Mouse (Mus musculus) right cerebral cortex, postnatal 36 days (tissue): Measurements from ENCODE around the gene Pdzd2.

ENCODE experiments used
- DNase-seq, 2 experiments: peaks; one replicate each; pipeline ENCODE4 v3.0.0; 2022; ENCODE audit warnings: low spot score in 2 of 2, mixed read lengths in 1 of 2

Gene Pdzd2

DNA sequence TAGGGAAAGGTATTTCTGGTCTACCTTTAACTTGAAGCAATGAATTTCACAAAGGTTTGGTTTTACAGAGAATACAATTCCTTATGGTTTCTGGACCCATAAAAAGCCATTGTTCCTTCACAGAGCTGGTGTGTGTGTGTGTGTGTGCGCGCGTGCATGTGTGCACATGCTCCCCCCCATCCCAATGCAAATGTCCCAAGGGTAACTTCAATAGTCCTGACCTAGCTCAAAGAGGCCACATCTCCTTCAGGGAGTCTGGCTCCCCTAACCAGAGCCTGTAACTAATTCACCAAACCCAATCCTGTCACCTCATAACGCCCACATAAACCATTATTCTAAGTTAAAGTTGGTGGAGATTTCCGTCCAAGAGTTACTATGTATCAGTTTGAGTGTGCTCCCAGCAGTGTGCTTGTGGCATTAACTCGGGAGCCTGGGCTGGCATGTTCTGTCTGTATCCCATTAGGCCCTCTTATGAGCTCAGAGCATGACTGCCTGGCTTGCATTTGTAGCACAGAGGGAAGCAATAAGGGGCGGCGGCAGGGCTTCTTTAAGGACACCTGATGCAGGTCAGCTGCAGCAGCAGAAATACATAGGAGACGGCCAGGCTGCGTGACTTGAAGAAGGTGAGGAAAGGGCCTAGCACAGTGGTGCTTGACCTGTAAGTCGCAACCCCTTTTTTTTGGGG is 200.0 kb downstream of the Pdzd2 start:
- no peak for DNase-seq

DNA sequence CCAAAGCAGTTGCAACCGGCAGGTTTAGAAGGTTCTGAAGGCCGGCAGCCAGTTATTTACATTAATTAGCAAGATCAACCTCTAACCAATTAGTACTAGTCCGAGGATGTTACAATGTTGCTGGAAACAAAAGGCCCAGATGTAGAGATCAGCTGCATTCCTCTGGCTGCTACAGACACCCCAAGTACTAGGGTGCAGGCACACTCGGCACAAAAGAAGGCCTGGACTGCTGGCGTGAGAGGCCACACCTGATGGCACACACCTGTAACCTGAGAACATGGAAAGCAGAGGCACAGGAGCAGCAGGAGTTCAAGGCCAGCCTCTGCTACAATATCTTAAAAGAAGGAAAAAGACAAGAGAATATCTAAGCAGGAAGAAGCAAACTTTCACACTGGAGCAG is 206.5 kb downstream of the Pdzd2 start:
- no peak for DNase-seq

DNA sequence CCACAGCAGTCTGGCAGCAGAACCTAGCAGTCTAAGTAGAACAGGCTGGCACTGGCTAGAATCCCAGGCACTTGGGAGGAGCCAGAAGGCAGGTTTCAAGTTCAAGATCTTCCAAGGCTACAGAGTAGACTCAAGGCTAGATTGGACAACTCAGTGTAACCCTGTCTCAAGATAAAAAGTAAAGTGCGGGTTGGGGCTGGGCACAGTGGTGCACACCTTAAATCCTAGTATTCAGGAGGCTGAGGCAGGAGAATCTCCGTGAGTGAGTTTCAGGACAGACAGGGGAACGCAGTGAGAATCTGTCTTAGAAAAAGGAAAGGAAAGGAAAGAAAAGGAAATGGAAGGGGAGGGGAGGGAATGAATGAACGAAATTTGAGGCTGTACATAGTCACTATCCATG is 207.2 kb downstream of the Pdzd2 start:
- DNase-seq: no peak

DNA sequence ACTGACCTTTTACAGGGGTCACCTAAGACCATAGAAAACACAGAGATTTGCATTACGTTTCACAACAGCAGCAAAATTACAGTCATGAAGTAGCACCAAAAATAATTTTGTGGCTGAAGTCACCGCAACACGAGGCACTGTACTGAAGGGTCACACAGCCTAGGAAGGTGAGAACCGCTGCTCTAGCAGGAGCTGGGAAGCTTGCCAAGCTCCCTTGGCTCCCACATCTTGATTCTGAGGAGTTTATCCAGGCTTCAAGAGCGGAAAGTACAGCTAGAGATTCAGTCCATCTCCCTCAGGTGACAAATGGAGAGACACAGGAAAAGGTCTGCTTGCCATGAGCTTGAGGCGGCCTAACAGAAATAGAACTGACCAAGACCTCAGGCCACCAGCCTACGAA is 216.9 kb downstream of the Pdzd2 start:
- no peak for DNase-seq

DNA sequence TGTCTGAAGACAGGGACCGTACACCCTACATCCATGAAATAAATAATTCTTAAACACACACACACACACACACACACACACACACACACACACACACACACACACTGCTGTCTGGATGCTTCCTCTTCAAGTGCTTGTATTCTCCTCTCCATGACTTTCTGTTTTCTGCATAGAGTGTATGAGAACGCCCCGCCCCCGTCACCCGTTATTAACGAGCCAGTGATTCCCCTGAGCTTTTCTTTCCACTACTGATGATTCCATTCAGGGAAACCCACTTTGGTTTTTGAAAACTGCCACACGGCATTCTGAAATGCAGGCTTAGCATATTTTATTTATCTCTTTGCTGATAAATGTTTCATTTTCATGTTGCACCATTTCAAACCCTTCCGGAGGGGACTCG is 219.4 kb downstream of the Pdzd2 start:
- no peak for DNase-seq

DNA sequence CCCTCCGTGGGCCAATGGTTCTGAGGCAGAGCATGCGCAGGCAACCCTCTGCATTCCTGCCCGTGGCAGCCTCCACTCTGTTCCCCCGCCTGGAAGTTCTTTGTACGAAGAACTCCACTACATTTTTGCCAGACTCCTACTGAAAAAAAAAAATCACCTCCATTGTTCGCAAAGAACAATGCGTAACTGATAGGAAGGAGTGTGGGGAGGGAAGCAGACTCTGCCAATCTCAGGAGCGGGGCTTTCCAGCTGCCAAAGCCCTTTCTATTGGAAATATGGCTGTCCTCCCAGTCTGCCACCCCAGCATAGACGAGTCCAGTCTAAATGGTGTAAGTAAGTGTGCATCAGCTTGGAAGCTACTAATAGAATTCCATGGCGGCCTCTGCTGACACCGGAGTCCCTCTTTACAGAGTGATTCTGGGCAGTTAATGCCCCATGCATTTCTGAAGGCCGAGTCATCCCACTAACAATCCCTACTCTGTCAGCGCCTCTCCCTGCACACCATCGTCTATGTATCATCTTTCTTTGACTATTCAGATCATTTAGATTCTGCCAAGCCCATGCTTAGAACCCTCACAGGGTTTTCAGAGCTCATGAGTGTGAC is 221.3 kb downstream of the Pdzd2 start:
- DNase-seq: no peak

DNA sequence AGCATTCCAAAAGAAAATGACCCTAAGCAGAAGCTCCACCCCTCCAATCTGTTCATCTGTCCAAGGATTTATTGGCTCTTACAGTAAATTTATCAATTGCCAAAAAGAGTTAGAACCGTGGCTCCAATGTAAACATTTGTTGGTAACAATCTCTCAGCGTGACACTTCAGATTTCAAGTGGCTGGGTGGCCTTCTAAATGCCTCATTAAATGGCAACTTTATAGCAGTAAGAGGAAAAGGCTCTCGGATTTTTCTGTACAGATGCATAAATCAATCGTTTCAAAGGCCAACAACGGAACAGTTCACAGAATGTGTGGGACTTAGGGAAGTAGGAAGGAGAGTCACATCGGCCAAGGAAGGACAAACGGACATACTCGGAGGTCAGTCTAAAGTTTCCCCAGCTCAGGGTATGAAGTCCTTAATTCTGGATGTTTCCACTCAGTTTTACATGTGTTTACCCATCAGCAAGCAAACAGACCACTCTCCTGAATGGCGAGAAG is 222.4 kb downstream of the Pdzd2 start:
- DNase-seq: no peak

DNA sequence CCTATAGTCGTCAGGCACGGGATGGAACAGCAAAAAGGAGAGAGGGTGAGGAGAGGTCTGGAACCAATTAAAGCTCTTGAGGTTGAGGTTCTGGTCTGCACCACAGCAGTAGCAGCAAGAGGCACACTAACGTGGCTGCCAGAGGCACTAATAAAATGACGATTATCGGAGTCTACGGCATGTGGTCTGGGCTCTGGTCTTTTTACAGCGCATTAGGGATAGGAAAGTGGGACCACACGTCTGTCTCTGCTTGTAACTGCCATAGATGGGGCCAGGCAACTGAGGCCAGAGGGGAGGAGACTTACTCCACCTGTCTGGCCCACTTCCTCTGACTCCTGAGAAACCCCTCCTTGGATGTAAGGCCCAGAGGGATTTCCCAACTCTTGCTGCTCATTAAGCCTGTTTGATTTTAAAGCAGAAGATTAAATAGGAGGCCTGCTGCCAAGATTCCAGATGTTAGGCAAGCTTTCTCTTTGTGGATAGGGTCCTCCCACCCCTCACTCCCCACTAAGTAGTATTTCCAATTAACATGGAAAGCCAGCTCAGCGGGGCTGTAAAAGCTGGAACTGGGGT is 224.4 kb downstream of the Pdzd2 start:
- no peak for DNase-seq

DNA sequence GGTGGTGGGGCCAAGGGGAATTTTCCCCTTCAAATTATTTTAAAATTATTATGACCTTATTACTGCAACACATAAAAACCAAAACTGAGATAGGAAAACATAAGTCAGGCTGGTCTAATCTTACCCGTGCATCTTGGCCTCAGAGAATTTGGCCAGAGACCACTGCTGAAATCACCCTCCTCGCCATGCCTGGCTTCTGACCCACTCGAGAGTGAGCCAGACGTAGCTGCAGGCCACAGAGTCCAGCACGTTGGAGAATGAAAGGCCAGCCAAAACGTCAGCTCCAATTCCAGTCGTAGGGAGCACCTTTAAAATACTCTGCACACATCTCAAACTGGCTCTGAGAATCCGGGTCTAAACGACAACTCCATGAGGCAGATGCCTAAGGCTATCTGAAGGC is 226.2 kb downstream of the Pdzd2 start:
- no peak for DNase-seq

DNA sequence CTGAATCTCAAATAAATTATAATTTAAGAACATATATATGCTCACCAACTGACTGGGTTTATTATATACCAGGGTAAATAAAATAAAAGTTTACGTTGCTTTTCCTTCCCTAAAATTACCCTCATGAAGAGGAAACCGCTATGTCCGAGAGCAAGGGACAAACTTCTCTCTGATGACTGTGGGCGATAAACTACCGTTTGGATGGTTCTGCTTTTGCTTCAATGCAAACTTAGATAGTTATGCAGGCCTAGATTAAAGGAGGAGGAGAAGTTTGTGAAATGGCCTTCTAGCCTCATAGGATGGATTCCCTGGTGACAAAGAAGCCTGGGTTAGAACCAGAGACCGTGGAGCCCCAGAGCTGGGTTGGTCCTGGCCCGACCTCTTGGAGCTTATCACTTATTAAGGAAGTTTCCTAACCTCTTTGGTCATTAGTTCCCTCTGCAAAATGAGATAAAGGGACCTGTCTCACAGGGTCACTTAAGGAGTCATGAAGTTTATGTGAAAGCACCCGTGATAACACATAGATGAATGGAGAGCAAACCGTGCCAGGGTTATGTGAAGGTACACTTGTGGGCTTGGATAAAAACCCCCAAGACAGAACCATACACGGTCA is 230.9 kb downstream of the Pdzd2 start:
- no peak for DNase-seq

DNA sequence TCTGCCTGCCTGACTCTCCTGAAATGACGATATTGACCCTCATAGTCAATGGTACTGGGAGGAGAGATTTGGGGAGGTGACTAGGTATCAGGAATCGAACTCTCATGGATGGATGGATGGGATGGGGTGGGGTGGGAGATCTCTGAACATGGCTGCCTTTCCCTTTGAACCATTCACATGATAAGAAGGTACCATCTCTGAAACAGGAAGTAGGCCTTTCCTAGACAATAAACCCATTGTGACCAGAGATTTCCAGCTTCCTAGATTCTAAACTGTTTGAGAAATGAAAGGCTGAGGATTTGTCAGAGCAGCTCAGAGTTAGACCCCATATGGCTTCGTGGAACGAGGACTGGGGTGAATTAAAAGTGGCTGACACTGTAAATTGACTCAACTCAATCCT is 232.2 kb downstream of the Pdzd2 start:
- DNase-seq: no peak

DNA sequence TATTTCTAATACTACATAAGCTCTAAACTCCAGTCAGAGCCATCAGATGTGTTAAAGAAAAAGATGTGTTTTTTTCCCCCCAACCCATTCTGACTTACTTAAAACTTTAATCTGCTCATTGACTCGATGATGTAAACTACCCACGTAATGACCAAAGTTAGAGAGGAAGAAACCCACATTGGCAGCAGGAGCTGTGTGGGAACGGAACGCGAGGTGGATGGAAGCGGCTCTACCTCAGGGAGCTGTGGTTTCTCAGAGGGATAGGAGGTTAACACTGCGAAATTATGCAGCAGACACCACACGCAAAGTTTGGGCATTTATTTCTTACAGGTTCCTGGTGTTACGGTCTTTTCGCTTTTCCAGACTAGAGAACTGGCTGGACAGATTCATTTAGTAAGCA is 233.2 kb downstream of the Pdzd2 start:
- DNase-seq: no peak

DNA sequence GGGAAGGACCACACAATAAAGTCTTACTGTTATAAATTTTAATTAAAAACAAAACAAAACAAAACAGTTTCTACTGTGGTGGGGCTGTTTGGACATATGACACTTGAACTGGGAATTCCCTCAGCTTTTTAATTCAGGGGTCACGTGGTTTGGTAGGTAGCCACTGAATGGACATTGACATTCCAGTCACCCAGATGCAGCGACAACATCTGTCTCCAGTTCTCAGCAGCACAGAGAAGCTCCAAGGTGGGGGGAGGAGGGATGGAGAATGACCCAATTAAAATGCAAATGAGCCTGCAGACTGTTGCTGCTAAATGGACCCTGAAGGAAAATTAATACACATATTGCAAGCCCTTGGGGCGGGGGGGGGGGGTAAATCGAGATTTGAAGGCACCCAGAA is 233.6 kb downstream of the Pdzd2 start:
- DNase-seq: no peak

DNA sequence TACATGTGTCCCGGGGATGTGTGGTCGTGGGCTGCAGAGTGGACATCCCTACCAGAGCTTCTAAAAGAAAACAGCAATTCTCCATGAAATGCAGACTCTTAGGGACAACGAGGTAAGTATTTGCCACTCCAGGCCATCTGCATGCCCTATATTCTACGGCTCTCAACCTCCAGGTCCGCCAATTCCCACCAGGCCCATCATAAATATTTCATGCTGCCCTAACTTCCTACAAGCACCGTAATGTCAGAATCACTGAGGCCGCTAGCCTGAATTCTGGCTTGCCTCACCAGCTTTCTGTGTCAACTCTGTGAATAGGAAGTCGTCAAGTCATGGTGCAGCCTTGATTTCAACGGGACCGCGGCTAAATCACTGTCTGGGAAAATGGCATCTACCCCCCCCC is 234.2 kb downstream of the Pdzd2 start:
- DNase-seq: no peak

DNA sequence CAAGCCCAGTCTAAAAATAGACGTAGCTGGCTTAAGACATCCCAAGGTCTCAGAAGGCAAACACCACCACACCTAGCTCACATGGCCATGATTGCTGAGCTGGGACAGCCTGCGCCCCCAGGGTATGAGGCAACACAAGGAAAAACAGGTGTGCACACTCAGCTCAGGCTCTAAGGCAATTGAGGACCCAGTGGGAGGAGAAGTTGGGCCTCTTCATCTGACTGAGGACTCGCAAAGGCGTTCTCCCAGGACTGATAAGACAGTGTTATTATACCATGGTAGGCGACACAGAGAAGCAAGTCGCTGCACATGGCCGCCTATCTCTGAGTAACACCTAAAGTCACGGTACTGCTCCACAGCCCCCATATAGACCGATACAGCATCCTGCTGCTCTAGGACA is 235.8 kb downstream of the Pdzd2 start:
- DNase-seq: no peak

DNA sequence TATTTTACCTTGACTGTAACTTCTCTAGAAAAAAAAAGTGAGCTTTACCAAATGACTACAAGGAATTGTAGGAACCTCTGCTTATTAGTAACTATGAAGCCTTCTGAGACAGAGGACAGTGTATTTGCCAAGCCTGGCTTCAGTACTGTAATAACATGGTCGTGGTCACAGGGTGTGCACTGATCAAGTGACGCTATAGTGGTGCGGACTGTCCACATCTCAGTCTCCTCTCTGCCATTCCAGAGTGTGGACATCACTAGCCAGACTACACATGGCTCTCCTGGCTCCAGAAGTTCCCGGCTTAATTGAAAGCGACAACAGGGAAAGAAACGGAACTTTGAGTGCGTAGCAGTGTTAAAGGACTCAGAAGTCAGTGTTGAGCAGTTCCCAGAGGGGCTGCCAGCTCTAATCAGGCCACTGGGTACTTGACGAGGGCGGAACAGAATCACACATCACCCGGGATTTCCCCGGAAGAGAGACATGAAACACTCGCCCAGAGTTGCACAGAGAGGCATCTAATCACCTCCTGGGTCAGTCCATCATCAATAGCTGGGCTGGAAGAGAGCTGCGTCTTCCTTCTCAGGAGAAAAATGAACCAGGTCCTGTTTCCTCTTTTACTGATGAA is 237.7 kb downstream of the Pdzd2 start:
- no peak for DNase-seq

DNA sequence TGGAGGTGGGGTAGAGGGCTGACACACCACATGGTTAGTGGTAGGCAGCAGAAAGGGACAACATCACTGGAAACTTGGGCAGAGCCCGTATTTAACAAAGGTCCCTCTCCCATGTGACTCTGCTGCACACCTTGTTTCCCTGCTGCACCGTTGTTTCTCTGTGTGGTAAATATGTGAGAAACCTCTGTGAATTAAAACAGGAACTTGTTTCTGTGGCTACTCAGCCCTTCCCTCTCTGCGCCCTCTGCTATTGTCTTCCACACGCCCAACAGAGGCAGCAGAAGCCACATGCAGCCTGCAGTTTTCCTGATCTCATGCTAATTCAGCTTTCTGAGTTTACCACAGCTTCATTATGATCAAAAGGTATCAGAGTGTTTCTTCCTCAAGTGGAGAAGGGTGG is 239.1 kb downstream of the Pdzd2 start:
- no peak for DNase-seq

DNA sequence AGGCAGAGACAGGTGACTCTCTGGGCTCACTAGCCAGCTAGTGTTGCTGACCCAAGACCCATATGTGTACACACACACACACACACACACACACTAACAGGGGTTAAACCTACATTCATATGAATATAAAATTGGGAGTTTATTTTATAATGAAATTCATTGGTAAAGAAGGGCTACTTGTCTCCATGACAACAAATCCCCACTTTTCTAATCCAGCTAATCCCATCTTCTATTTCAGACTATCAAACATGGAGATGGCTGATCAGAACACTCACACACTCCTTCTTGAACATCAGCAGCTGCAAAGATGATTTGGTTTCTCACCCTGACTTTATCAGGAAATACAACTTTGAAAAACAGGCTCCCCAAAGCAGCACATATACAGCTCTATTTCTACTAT is 245.6 kb downstream of the Pdzd2 start:
- DNase-seq: no peak

DNA sequence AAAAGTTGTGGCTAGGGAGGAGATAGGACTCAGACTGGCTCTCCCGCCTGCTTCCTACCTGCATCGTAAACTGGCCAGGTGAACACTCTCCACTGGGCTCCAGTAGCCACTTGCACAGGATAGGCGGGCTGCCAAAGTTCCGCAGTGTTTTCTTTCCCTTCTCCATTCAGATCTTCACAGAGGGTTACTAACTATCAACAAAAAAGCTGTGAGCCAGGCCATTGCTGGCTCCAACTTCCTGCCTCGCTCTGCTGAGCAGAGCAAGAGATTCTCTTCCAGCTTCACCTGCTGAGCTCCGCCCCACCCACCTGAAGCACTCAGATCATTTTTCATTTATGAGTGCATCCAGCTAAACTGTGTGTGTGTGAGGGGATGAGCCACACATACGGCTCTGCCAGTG is 246.5 kb downstream of the Pdzd2 start:
- no peak for DNase-seq

DNA sequence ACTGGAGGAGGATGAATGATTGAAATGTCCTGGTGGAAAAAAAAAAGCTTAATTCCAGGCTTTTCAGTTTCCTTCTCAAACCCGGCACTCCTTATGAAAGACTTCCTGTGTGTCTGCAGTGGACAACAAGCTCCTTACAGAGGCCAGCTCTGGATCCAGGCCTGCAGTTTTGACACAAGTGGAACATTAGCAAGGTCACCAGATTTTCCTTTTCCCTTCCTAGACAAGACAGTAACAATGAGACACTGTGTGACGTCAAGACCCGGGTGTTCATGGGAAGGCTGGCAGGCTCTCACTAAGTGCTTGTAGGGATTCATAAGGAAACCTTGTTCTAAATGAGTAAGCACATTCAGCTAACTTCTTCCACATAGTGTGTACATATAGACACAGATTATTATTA is 248.8 kb downstream of the Pdzd2 start:
- DNase-seq: peak; percentile 30 to 50

DNA sequence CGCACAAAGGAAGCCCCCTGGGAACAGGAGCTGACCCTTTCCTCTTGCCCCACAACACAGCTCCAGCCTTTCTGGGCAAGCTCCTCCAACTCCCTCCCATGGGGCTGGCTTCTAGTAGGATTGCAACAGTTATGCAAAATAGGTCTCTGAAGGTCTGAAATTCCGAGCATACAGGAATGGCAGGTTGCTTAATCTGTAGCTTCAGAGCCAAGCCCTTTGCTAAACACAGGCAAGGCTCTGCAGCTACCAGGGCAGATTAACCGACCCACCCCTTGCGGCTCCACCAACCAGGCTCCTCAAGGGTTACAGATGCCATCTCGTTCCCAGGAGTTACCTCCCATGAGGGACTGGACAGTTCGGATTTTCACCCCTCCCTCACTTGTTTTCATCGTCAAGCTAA is 249.2 kb downstream of the Pdzd2 start:
- DNase-seq: no peak

DNA sequence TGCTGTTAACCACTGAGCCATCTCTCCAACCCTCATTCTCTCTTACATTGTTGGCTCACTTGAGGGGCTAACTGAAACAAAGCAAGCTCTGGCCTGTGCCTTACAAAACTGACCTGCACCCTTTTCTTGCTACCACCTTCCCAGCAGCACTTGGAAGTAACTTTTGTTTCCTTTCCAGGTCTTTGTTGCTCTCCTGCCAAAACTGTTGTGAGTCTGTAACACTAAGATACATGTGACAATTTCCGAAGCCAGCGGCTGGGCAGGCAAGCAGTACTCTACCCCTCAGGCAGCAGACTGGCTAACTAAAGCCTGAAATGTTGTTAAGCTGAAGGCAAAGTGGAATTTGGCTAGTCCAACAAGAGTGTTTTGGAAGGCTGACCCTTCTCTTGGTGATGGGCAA is 251.4 kb downstream of the Pdzd2 start:
- DNase-seq: no peak

DNA sequence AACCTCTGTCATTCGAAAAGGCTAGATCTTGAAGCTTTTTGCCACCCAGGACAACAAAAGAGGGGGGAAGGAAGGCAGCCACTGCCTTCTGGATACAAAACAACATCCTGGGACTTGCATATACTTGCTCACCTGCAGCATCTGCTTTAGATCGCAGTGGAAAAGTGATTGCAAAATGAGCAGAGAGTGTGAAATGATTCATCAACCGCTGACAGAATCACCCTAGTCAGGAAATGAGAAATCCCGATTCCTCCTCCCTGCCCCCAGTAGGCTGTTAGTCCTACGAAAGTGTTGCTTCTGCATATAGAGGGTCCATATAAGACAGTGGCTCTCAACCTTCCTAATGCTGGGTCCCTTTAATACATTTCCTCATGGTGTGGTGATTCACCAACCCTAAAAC is 258.5 kb downstream of the Pdzd2 start:
- DNase-seq: no peak
